Mouse (Mus musculus) yolk sac, embryonic 10.5 days (tissue): ENCODE measurements around the gene Nmt1.
A peak's percentile ranks its signal among the peaks of the same experiment; 100 is the strongest.

Experiments used
- DNase-seq: peaks from one replicate; pipeline ENCODE4 v3.0.0-alpha.2; 2017; ENCODE audit warnings: low spot score

The Nmt1 gene

DNA sequence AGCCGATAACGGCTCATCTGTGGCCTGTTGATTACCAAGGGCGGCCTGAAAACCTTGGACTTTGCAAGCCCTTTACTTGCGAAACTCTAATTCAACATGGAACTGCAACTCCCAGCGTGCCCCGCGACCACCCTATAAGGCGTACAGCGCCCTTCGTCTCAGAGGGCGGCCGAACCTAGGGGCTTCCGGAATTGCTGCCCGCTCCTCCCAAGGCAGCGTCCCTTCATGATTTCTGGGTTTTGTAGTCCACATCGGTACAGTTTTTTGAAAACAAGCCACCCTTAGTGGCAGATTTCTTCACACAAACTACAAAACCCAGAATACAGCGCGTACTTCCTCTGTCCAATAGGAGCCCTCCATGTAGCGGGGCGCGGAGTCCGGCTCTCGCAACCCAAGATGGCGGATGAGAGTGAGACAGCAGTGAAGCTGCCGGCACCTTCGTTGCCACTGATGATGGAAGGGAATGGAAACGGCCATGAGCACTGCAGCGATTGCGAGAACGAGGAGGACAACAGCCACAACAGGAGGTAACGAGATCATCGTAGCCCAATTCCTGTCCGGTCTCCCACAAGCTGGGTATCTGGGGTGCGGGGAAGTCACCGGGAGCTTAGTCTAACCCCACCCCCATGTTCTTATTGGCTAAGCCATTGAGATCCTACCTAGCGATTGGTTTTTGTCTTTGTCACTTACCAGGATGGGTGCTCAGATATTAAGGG is at the start of gene Nmt1, which contains the start of gene Dcakd:
TSS of gene Nmt1 (plus strand) at position 15 of the 716 bp plus-strand sequence.
TSS of gene Dcakd (minus strand) at position 158 of the 716 bp plus-strand sequence.
- peak; percentile 98 for DNase-seq

DNA sequence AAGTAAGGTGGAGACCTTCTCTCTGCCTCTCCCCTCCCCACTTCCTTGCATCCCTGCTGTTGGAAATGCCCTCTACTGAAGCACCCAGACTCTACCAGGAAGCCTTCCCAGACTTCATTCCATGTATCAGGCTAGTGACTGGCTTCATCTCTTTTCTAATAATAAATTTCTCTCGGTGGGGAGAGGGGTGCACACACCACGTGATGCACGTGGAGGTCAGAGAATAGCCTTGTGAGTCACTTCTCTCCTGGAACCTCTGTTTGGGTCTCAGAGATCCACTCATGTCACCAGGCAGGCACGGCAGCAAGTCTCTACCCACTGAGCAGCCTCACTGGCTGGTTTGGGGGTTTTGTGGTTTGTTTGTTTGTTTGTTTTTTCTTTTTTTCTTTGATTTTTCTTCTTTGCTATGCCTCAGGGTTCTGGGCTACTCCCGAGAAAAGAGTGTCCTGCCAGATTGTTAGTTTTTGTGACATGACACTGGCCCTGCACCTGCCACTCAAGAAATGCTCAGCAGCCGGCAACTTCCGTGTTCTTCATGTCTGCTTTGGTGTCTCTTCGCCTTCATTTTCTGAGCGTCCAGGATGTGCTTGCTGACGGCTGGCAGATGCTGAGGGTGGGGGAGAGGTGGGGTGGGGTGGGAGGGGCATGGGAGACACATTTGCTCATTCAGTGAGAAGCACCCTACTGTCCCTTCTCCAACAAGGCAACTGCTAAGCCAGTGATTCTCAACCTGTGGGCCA is 46.7 kb upstream of the Nmt1 start:
- no peak for DNase-seq

DNA sequence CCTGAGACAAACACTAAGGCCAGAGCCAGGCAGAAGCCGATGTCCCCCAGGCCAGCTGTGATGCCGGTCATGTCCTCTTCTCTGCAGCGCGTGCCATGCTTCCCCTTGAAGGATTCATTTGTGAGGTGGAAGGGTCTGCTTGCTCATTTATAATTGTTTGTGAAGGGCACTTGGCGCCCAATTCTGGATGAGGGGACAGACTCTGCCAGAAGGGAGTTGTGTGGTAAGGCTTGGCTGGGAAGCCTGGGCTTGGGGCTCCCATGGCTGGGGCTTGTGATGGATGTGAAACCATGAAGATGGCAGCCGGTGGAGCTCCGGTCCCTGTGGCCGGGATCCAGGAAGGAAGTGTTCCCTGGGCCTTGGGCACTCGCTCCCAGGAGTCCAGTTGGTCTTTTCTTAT is 43.9 kb upstream of the Nmt1 start:
- no peak for DNase-seq

DNA sequence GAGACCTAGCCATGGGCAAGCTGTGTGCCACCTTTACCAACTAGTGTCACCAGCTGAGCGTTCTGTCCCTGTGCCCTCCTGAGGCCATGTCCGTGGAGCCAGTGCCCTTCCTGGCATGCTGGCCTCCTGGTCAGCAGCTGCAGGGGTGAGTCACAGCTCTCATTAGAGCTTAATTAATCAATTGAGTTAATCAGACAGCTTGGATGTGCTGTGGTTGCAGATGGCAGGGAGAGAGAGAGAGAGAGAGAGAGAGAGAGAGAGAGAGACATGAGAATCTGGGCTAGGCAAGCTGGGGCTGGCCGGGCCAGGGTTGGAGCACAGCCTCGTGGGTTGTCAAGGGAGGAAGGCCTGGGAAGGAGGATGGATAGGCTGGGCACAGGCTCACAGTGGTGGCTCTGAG is 43.4 kb upstream of the Nmt1 start:
- DNase-seq, result no peak

DNA sequence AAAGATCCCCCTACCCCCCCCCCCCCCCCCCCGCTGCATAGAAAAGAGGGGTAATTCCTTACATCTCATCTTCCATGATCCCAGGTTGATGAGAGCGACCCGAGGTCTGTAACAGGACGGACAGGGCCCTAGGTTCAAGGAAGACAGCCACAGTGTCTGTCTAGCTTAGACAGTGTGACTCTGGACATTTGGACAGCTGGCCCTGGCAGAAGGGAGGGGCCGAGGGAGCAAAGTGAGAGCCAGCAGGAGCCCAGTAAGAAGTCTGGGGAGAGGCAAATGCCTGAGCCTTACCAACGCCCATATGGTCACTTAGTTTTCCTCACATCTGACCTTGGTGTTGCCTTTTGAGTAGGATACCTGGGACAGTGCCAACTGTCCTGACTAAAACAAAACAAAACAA is 42.8 kb upstream of the Nmt1 start:
- DNase-seq, result no peak

DNA sequence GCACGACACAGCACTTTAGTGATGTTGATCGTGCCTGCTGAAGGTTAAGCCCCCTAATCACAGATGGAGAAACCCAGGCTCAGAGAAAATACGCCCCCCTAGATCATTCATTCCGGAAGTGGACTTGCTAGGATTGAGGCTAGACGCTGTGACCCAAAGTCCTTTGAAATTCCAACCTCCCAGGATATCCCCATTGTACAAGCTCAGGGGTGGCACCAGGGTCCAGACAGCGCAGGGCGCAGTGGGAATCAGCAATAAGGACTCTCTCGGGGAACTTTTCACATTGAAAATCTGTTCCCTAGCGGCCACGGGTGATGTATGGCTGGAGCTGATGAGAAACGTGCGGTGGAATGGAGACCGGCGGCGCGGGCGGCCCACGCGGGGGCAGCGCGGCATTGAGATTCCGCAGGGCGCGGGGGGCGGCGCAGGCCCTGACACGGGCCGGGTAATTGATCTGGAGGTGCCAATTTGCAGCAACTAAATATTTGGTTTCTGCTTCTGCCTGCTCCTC is 38.3 kb upstream of the Nmt1 start:
- DNase-seq, result no peak

DNA sequence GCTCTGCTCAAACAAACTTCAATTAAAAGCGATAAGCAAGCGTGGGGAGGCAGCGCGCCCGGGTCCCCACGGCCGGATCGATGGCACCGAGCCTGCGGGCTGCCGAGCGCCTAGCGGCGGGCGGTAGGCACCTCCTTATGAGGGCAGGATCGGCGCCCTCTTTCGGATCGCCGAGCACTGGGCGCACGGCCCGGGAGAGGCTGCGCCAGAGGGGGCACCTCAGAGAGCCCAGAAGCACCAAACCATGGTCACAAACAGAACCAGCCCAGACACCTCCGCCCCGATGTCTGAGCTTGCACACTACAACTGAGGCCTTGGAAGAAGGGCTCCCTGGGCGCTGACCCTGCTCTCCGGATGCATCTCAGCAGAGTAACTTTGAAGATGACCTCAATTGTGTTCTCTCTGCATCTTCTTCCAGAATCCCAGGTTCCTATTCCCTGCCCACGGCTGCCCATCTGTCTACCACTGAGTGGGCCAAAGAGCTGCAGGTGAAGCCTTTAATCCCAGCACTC is 37.8 kb upstream of the Nmt1 start:
- DNase-seq, result no peak

DNA sequence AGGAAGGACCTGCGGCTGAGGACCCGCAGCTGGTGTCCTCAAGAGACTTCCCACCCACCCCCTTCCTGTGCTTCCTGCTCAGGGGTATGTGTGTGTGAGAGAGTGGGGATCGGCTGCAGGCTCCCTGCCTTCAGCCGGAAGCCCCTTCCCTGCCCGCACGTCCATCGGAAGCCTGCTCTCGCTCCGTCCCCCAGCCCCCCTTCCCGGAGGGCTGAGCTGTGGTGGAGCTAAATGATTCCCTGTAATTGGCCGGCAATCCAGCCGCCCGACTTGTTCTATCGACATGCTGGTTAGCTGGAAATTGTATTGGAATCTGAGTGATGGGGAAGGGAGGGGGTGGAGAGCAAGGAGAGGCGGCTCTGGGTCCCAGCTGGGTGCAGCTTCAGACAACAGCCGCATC is 36.3 kb upstream of the Nmt1 start:
- DNase-seq, result no peak

DNA sequence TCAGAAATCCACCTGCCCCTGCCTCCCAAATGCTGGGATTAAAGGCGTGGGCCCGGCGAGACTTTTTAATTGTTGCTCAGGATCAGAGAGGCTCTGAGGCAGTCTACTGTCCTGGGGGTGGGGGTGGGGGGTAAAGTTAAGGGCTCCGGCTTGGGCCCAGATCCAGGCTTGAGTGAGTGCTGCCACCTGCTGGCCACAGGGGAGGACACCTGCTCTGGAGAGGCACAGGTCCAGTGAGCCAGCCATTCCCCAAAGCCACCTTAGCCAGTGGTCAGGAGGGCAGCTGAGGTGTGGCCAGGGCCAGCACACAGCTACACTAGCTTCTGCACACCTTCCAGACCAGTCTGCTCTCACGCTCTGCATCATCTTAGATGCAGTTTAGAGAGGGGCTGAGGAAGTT is 35.0 kb upstream of the Nmt1 start:
- peak; percentile 55 for DNase-seq

DNA sequence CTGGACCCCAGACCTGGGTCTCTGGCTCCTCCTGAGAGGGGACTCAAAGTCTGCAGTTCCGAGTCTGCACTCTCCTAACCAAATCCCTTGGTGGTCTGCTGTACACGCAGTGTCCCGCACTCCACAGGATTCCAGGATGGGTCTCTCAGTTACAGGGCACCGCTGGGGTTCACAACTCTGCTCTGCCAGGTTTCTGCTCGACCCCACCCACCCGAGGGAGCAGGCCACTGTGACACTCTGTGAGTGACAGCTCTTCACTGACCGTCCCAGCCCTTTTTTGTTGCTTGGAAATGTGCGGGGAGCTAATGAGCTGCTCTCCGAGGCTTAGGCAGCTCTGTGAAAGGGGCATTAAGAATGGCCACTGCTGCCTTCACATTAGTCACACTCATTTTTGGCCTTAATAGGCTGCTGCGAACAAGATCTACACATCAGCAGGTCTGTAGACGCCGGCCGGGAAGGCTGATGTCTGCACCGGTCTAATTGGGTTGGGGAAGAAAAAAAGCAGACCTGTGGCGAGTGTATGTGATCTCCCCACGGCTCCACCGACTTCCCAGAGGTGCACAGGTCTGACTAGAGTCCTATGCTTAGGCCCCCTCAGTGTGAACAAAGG is 34.5 kb upstream of the Nmt1 start:
- no peak for DNase-seq

DNA sequence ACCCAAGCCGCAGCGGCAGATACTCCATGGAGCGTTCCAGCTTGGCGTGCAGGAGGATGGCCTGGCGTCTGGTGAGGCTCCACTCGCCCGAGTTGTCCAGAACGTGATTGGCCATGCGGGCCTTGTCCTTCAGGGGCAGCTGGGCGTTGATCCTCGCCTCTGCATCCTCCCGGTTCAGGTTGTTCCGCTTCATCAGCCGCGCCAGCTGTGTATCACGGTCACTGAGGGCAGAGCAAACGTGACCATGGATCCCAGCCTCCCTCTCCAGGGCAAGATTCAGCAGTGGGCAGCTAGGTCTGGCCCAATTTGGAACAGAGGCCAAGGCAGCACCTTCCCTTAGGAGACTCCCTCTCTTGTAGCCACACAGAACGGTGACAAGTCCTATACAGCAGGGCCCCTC is 33.0 kb upstream of the Nmt1 start:
- DNase-seq, result no peak

DNA sequence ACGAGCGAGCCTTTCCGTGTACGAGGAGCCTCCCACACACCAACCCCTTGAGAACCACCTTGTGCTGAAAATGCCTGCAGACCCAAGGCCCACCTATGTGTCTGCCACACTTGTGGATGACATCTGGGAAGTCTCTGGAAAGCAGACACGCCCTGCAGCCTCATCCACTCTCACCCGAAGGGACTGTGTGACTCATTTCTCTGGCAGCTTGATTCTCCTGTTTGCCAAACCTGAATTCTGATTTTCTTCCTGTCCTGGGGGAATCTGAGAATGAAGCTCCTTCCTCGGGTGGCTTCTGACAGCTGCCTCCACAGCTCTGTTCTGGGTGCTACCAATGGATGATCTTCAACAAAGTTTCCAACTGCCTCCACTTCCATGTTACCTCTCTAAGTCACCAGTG is 31.6 kb upstream of the Nmt1 start:
- no peak for DNase-seq

DNA sequence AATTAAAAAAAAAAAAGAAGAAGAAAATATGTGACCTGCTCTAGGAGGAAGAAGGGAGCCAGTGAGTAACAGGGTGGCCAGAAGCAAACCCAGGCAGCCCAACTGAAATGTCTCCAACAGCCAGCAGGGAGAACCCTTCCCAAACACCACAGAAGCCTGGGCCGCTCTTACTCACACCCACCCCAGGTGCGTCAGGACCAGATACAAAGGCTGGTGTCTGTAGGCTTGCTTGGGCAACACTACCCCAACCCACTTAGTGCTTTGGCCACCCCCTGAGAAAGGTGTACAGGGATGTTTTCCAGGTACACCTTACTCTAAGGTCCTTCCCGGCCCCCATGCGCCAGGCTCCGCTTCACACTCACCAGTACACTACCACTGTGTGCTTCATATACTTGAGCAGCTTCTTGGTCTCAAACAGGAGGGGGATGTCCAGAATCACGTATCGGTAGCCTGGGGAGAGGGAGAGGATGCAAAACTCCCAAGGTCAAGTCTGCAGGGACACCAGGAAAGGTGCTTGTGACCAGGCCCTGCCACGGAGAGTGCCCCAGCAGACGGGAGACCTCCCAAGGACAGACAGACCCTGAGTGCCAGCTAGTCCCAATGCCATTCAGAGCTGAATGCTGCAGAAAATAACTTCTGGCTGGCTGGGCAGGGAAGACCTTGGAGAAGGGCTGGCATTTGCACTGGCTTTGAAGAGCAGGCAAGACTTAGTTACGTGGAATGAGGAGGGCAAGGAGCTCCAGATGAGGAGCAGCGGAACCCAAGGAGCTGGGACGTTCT is 30.8 kb upstream of the Nmt1 start:
- no peak for DNase-seq

DNA sequence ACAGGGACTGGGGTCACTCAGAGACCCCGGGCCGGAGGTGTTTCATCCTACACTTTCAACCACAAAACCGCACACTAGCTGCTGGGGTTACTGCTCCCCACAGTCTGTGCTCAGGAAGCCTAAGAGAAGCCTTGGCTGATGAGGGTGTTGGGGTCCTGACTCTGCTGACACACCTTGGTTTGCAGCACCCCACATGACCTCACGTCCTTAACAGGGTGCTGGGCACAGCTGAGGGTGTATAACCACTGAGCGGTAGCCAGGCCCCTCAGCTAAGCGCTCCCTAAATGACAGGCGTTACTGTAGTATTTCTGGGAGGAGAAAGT is 29.8 kb upstream of the Nmt1 start:
- DNase-seq, result no peak

DNA sequence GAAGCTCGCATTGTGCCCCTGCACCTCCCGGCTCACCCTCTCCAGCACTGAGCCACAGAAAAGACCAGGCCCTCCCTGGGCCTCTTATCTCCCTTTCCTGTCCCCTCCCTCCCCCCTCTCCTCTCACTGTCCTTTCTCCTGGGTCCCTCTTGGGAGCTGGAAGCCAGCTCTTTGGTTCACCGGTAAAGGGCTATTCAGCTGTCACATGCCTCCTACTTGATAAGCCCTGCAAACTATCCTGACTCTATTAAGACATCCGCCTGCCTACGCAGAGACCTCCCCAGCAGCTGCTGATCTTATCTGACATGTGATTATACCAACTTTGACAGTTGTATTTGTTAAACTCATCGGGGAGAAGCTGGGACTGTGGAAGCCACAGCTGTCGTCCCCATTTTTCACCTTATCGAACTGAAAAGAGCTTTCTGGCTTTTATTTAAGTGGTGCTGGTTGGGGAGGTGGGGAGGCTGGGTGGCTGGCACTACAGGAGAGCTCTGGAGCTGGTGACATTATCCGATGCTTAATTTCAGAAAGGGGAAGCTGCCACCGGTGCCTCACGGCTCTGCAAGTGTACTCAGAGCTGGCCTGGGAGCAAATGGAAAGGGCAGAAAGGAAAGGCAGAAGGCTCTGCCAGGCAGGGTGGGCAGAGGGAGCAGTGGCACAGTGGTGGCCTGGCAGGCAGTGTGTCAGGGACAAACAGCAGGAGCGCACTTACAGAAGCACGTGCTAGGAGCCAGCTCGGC is 29.2 kb upstream of the Nmt1 start:
- DNase-seq, result no peak

DNA sequence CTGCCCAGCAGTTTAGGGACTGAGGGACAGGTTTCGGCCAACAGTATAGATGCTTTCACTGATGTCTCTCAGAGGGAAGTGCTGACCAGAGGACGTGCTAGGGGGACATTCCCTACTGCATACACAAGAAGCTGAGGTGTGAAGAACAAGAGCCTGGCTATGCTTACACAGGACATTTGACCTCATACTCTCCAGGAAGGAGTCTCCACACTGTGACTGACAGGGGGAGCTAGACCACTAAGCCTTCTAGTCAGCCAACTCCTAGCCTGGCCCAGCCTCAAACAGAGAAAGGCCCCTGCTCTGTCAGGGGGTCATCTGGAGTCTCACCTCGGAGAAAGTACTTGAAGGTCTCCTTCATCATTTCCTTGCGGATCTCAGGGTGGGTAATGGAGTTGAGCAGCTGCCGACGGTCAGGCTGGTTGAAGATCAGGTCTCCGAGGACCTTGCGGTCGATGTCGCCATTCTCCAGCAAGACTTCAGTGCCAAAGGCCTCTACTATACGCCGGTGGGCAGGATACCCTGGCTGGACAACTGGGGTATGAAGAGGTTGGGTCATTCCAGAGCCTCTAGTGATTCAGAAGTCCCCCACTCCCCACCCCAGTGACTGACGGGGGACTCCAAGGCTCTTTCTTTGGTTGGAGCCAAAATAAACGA is 28.5 kb upstream of the Nmt1 start:
- no peak for DNase-seq

DNA sequence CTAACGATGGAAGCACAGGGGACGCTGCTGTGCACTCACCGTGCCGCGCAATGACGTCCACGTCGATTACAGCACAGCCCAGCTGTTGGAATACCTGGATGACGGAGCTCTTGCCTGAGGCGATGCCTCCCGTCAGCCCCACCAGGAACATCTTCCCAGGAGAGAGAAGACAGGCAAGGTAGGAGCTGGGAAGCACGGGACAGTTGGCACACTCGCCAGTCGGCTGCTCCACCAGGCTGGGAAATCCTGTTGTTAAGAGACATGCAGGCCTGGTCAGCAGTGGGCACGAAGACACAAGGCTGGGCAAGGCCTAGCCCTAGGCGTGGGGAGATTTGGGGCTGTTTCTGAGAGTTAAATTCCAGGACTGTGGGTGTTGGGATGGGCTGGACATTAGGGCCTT is 27.9 kb upstream of the Nmt1 start:
- DNase-seq, result no peak

DNA sequence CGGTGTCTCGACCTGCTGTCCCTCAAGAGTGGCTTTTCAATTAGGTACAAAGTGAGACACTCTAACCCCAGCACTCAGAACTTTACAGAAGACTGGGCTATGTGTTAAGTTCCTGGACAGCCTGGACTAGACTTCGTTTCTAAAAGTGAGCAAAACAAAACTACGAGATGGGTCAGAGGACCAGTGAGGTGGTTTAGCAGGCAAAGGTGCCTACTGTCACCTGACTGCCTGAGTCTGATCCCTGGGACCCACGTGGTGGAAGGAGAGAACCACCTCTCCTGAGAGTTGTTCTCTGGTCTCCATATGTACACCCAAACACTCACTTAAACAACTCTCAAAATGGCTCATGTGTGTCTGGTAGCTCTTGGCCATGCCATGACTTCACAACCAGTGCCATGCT is 26.9 kb upstream of the Nmt1 start:
- no peak for DNase-seq

DNA sequence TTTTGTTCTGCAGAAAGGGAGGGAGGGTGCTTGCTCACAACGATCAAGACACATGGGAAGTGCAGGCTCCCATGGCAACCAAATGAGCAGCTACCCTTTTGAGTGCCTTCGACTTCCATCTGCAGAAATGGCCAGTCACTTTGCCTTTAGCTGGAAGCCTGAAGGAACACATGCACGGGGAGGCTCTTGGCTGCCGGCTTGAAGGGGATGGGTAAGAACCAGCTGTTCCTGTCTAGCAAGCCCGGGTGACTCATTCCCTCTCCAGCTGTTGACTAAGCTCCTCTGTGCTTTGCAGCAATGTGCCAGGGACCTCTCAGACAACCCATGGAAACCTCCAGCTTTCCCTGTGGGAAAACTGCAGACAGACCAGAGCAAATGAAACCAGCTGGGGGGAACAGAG is 24.8 kb upstream of the Nmt1 start:
- no peak for DNase-seq

DNA sequence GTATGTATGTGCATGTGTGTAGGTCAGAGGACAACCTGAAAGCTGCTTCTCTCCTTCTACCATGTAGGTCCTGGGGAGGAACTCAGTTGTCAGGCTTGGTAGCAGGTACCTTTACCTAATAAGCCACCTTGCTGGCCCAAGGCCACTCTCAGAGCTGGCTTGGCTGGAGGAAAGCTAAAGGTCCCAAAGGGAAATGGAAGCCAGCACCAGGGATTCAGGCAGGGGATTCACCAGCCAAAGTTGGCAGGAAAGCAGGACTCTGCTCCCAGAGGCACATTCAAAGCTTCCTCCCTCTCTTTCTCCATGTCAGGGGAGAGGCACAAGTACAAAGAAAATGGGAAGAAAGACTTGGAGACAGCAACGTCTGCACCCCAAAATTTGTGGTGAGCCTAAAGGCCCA is 23.1 kb upstream of the Nmt1 start:
- DNase-seq, result no peak
